27 mouse cellular contexts compared by ENCODE assay signal in genomic region chr10:127137896-127138295, GRCm38 (mm10). TPM values are rescaled to one million over a fixed set of nuclear protein-coding genes. Genes with fewer than 3 reads are reported as not detected.
A peak's percentile ranks its signal among the peaks of the same experiment; 100 is the strongest.
DNase-seq lines count a peak whose midpoint lies in the region; ATAC-seq and TF ChIP-seq lines count a peak whose summit lies in the region.
"Had no signal": no experiment of that assay in that cellular context is flagged by ENCODE, and none has a peak within 500 bp of the region (broad histone marks: within the 10 kb centered on the region; RNA-seq: fewer than 3 reads in every experiment).

No protein-coding gene starts in this region.

- no peak overlapping the region for H3K4me2 ChIP-seq in liver, embryonic 13.5 days
- H3K4me2 ChIP-seq in liver, embryonic 12.5 days = no peak overlapping the region
- no peak overlapping the region; the same call in 1 of the 2 replicates for H3K4me2 ChIP-seq in intestine, postnatal 0 days (replicated peaks; ENCODE audit: low read depth)
- H3K4me2 ChIP-seq in stomach, postnatal 0 days (replicated peaks; ENCODE audit: low read depth) = no peak overlapping the region
- H3K4me2 ChIP-seq in forebrain, embryonic 13.5 days = no peak overlapping the region
- H3K4me2 ChIP-seq: embryonic facial prominence, embryonic 15.5 days; forebrain, embryonic 12.5 days; hindbrain, embryonic 15.5 days; kidney, embryonic 15.5 days; limb, embryonic 13.5 days; lung, embryonic 14.5 days had no signal

- H3K9ac ChIP-seq in liver, embryonic 13.5 days = no peak overlapping the region
- H3K9ac ChIP-seq in liver, embryonic 12.5 days = no peak overlapping the region
- H3K9ac ChIP-seq in intestine, postnatal 0 days (ENCODE audit: low read depth, low read length) = no peak overlapping the region
- H3K9ac ChIP-seq in stomach, postnatal 0 days (ENCODE audit: low read length) = no peak overlapping the region
- H3K9ac ChIP-seq in forebrain, embryonic 13.5 days = no peak overlapping the region
- H3K9ac ChIP-seq: embryonic facial prominence, embryonic 15.5 days; forebrain, embryonic 12.5 days; hindbrain, embryonic 15.5 days; kidney, embryonic 15.5 days; limb, embryonic 13.5 days; lung, embryonic 14.5 days had no signal

- no peak for TF ChIP-seq CTCF in intestine, postnatal 0 days (IDR thresholded peaks at IDR 0.05; ENCODE audit: low read depth)
- TF ChIP-seq CTCF in stomach, postnatal 0 days (IDR thresholded peaks at IDR 0.05; ENCODE audit: low read depth) = no peak

- no peak overlapping the region for H3K4me3 ChIP-seq in liver, embryonic 13.5 days (replicated peaks)
- H3K4me3 ChIP-seq in liver, embryonic 12.5 days = no peak overlapping the region
- H3K4me3 ChIP-seq in intestine, postnatal 0 days (ENCODE audit: low read depth, low read length) = no peak overlapping the region
- no peak overlapping the region for H3K4me3 ChIP-seq in stomach, postnatal 0 days (ENCODE audit: low read depth, low read length)
- H3K4me3 ChIP-seq in forebrain, embryonic 13.5 days = no peak overlapping the region
- H3K4me3 ChIP-seq: embryonic facial prominence, embryonic 10.5 days; embryonic facial prominence, embryonic 15.5 days; forebrain, embryonic 12.5 days; hindbrain, embryonic 10.5 days; hindbrain, embryonic 15.5 days; kidney, embryonic 15.5 days; layer of hippocampus, adult 2 months; left cerebral cortex, adult 2 months; limb, embryonic 13.5 days had no signal

- ATAC-seq in liver, embryonic 13.5 days (ENCODE audit: low read depth) = no peak
- no peak for ATAC-seq in liver, embryonic 12.5 days
- ATAC-seq in intestine, postnatal 0 days = no peak; the same call in 1 of the 2 replicates
- no peak for ATAC-seq in stomach, postnatal 0 days (ENCODE audit: low FRiP score, low TSS enrichment)
- no peak for ATAC-seq in forebrain, embryonic 13.5 days

- no peak for DNase-seq in liver, embryonic 13.5 days
- DNase-seq in NIH3T3 (ENCODE audit: low read depth) = peak; percentile 1
- no peak for DNase-seq in stomach, postnatal 0 days (ENCODE audit: low spot score)
- DNase-seq in lung, adult 18-20 months = no peak
- DNase-seq: adrenal gland, postnatal 25 days; cerebellum, adult 2 months; cerebellum, postnatal 14 days; gastrocnemius, postnatal 14 days; heart, postnatal 14 days; kidney, postnatal 36 days; lung, embryonic 14.5 days; lung, postnatal 14 days; midbrain, embryonic 14.5 days; thymus, postnatal 14 days had no signal

- H3K36me3 ChIP-seq in liver, embryonic 13.5 days = no peaks in the 10 kb centered on the region
- no peaks in the 10 kb centered on the region for H3K36me3 ChIP-seq in liver, embryonic 12.5 days
- no peaks in the 10 kb centered on the region for H3K36me3 ChIP-seq in intestine, postnatal 0 days (ENCODE audit: control insufficient read depth, insufficient read depth)
- H3K36me3 ChIP-seq in stomach, postnatal 0 days (ENCODE audit: control insufficient read depth, insufficient read depth, low read length) = no peaks in the 10 kb centered on the region
- no peaks in the 10 kb centered on the region for H3K36me3 ChIP-seq in forebrain, embryonic 13.5 days (ENCODE audit: poor library complexity, severe bottlenecking)
- H3K36me3 ChIP-seq: embryonic facial prominence, embryonic 10.5 days; embryonic facial prominence, embryonic 15.5 days; forebrain, embryonic 12.5 days; G1E; hindbrain, embryonic 10.5 days; hindbrain, embryonic 15.5 days; kidney, embryonic 15.5 days; limb, embryonic 13.5 days had no signal

- 67% methylated on average over 3 of the region's 3 CpGs for WGBS in liver, embryonic 13.5 days (ENCODE audit: insufficient replicate concordance)
- WGBS in liver, embryonic 12.5 days (ENCODE audit: insufficient replicate concordance) = 67% methylated on average over 3 of the region's 3 CpGs
- WGBS in intestine, postnatal 0 days = 43% methylated on average over 3 of the region's 3 CpGs
- WGBS in stomach, postnatal 0 days = 59% methylated on average over 3 of the region's 3 CpGs
- WGBS in forebrain, embryonic 13.5 days = 85% methylated on average over 3 of the region's 3 CpGs

- H3K9me3 ChIP-seq in liver, embryonic 13.5 days (replicated peaks) = no peaks in the 10 kb centered on the region
- H3K9me3 ChIP-seq in liver, embryonic 12.5 days (replicated peaks) = 0 out of 2 replicates have a peak, but pooled peaks cover 5% of the 10 kb centered on the region
- no peaks in the 10 kb centered on the region for H3K9me3 ChIP-seq in intestine, postnatal 0 days (ENCODE audit: control insufficient read depth)
- no peaks in the 10 kb centered on the region for H3K9me3 ChIP-seq in stomach, postnatal 0 days (ENCODE audit: control insufficient read depth, low read length)
- H3K9me3 ChIP-seq in forebrain, embryonic 13.5 days (replicated peaks) = no peaks in the 10 kb centered on the region
- H3K9me3 ChIP-seq: embryonic facial prominence, embryonic 10.5 days; embryonic facial prominence, embryonic 15.5 days; forebrain, embryonic 12.5 days; G1E; hindbrain, embryonic 10.5 days; hindbrain, embryonic 15.5 days; kidney, embryonic 15.5 days; limb, embryonic 13.5 days had no signal

- peak overlapping the region; percentile 34; the same call in 1 of the 2 replicates for H3K27ac ChIP-seq in liver, embryonic 13.5 days
- no peak overlapping the region for H3K27ac ChIP-seq in liver, embryonic 12.5 days
- H3K27ac ChIP-seq in intestine, postnatal 0 days (ENCODE audit: low read depth, low read length) = peak overlapping the region; percentile 58
- H3K27ac ChIP-seq in stomach, postnatal 0 days (replicated peaks) = 0 out of 2 replicates have a peak overlapping the region, but pooled peaks have one; percentile 19
- H3K27ac ChIP-seq in forebrain, embryonic 13.5 days = no peak overlapping the region
- H3K27ac ChIP-seq: embryonic facial prominence, embryonic 10.5 days; embryonic facial prominence, embryonic 15.5 days; forebrain, embryonic 12.5 days; hindbrain, embryonic 10.5 days; hindbrain, embryonic 15.5 days; kidney, embryonic 15.5 days; layer of hippocampus, adult 2 months; left cerebral cortex, adult 2 months; limb, embryonic 13.5 days had no signal

- H3K4me1 ChIP-seq in liver, embryonic 13.5 days (replicated peaks) = peaks cover 56% of the 10 kb centered on the region
- peaks cover 48% of the 10 kb centered on the region for H3K4me1 ChIP-seq in liver, embryonic 12.5 days
- no peaks in the 10 kb centered on the region; the same call in 1 of the 2 replicates for H3K4me1 ChIP-seq in intestine, postnatal 0 days (replicated peaks; ENCODE audit: control insufficient read depth, insufficient read depth, low read length)
- no peaks in the 10 kb centered on the region for H3K4me1 ChIP-seq in stomach, postnatal 0 days (replicated peaks; ENCODE audit: control insufficient read depth, insufficient read depth)
- H3K4me1 ChIP-seq in forebrain, embryonic 13.5 days = no peaks in the 10 kb centered on the region
- H3K4me1 ChIP-seq: forebrain, embryonic 12.5 days; hindbrain, embryonic 10.5 days; hindbrain, embryonic 15.5 days; kidney, embryonic 15.5 days; limb, embryonic 13.5 days had no signal

- no peaks in the 10 kb centered on the region for H3K27me3 ChIP-seq in liver, embryonic 13.5 days
- H3K27me3 ChIP-seq in liver, embryonic 12.5 days (replicated peaks) = no peaks in the 10 kb centered on the region
- no peaks in the 10 kb centered on the region for H3K27me3 ChIP-seq in intestine, postnatal 0 days (replicated peaks; ENCODE audit: control insufficient read depth, insufficient read depth, low read length)
- H3K27me3 ChIP-seq in stomach, postnatal 0 days (ENCODE audit: control insufficient read depth, insufficient read depth, low read length) = no peaks in the 10 kb centered on the region
- no peaks in the 10 kb centered on the region for H3K27me3 ChIP-seq in forebrain, embryonic 13.5 days
- H3K27me3 ChIP-seq: embryonic facial prominence, embryonic 15.5 days; forebrain, embryonic 12.5 days; hindbrain, embryonic 15.5 days; kidney, embryonic 15.5 days; limb, embryonic 13.5 days had no signal

- TF ChIP-seq EP300 in stomach, postnatal 0 days (optimal IDR thresholded peaks at IDR 0.05) = no peak

RNA-seq across cellular contexts. Expression of gene Os9, which starts 17.0 kb away (rescaled TPM):
- polyA plus RNA-seq in liver, embryonic 13.5 days (2015; fragmentation: Nextera tagmentation; extraction: Ambion mirVana) = 45.6 and 49.0 TPM in 2 replicates
- 49.5 and 51.4 TPM in 2 replicates for polyA plus RNA-seq in liver, embryonic 12.5 days (2016; fragmentation: Nextera tagmentation; extraction: Ambion mirVana)
- polyA plus RNA-seq in intestine, postnatal 0 days (2015; fragmentation: Nextera tagmentation; extraction: Ambion mirVana) = 113 and 116 TPM in 2 replicates
- polyA plus RNA-seq in stomach, postnatal 0 days (2015; fragmentation: Nextera tagmentation; extraction: Ambion mirVana) = 81.9 and 82.0 TPM in 2 replicates
- 94.8 and 101 TPM in 2 replicates for polyA plus RNA-seq in forebrain, embryonic 13.5 days (2015; fragmentation: Nextera tagmentation; extraction: Ambion mirVana)

RNA-seq across cellular contexts. Expression of gene B4galnt1, which starts 27.1 kb away (rescaled TPM):
- 9.3 and 11.0 TPM in 2 replicates for polyA plus RNA-seq in liver, embryonic 13.5 days (2015; fragmentation: Nextera tagmentation; extraction: Ambion mirVana)
- polyA plus RNA-seq in liver, embryonic 12.5 days (2016; fragmentation: Nextera tagmentation; extraction: Ambion mirVana) = 12.6 TPM in 2 replicates
- 29.4 and 34.1 TPM in 2 replicates for polyA plus RNA-seq in intestine, postnatal 0 days (2015; fragmentation: Nextera tagmentation; extraction: Ambion mirVana)
- 45.9 and 65.4 TPM in 2 replicates for polyA plus RNA-seq in stomach, postnatal 0 days (2015; fragmentation: Nextera tagmentation; extraction: Ambion mirVana)
- 15.7 and 16.7 TPM in 2 replicates for polyA plus RNA-seq in forebrain, embryonic 13.5 days (2015; fragmentation: Nextera tagmentation; extraction: Ambion mirVana)

RNA-seq across cellular contexts. Expression of gene Slc26a10, which starts 42.5 kb away (rescaled TPM):
- polyA plus RNA-seq in liver, embryonic 13.5 days (2015; fragmentation: Nextera tagmentation; extraction: Ambion mirVana) = 1.8 and 2.1 TPM in 2 replicates
- polyA plus RNA-seq in liver, embryonic 12.5 days (2016; fragmentation: Nextera tagmentation; extraction: Ambion mirVana) = 3.0 and 3.6 TPM in 2 replicates
- polyA plus RNA-seq in intestine, postnatal 0 days (2015; fragmentation: Nextera tagmentation; extraction: Ambion mirVana) = 0.52 and 0.65 TPM in 2 replicates
- 0.70 and 0.76 TPM in 2 replicates for polyA plus RNA-seq in stomach, postnatal 0 days (2015; fragmentation: Nextera tagmentation; extraction: Ambion mirVana)
- 0.93 and 1.1 TPM in 2 replicates for polyA plus RNA-seq in forebrain, embryonic 13.5 days (2015; fragmentation: Nextera tagmentation; extraction: Ambion mirVana)

RNA-seq across cellular contexts. Expression of gene Arhgef25, which starts 52.0 kb away (rescaled TPM):
- polyA plus RNA-seq in liver, embryonic 13.5 days (2015; fragmentation: Nextera tagmentation; extraction: Ambion mirVana) = 8.1 and 8.2 TPM in 2 replicates
- polyA plus RNA-seq in liver, embryonic 12.5 days (2016; fragmentation: Nextera tagmentation; extraction: Ambion mirVana) = 14.3 and 17.4 TPM in 2 replicates
- polyA plus RNA-seq in intestine, postnatal 0 days (2015; fragmentation: Nextera tagmentation; extraction: Ambion mirVana) = 14.4 and 15.1 TPM in 2 replicates
- polyA plus RNA-seq in stomach, postnatal 0 days (2015; fragmentation: Nextera tagmentation; extraction: Ambion mirVana) = 25.3 and 29.7 TPM in 2 replicates
- 24.3 and 25.8 TPM in 2 replicates for polyA plus RNA-seq in forebrain, embryonic 13.5 days (2015; fragmentation: Nextera tagmentation; extraction: Ambion mirVana)

RNA-seq across cellular contexts. Expression of gene Dtx3, which starts 57.6 kb away (rescaled TPM):
- 16.8 and 19.3 TPM in 2 replicates for polyA plus RNA-seq in liver, embryonic 13.5 days (2015; fragmentation: Nextera tagmentation; extraction: Ambion mirVana)
- polyA plus RNA-seq in liver, embryonic 12.5 days (2016; fragmentation: Nextera tagmentation; extraction: Ambion mirVana) = 33.2 and 36.9 TPM in 2 replicates
- polyA plus RNA-seq in intestine, postnatal 0 days (2015; fragmentation: Nextera tagmentation; extraction: Ambion mirVana) = 22.2 and 24.6 TPM in 2 replicates
- 27.8 and 32.9 TPM in 2 replicates for polyA plus RNA-seq in stomach, postnatal 0 days (2015; fragmentation: Nextera tagmentation; extraction: Ambion mirVana)
- polyA plus RNA-seq in forebrain, embryonic 13.5 days (2015; fragmentation: Nextera tagmentation; extraction: Ambion mirVana) = 150 and 155 TPM in 2 replicates

Comparison
In these comparisons a context has a peak if more than half of its experiments do, and no peak if none do; other contexts are left out.
1. H3K27ac ChIP-seq: peak in liver, embryonic 13.5 days (single experiment), intestine, postnatal 0 days (single experiment) and stomach, postnatal 0 days (single experiment); none in liver, embryonic 12.5 days (single experiment) and forebrain, embryonic 13.5 days (single experiment).